Mouse (Mus musculus) spleen, adult 2 months (tissue): Measurements from ENCODE around the gene Shoc2. TPM values are rescaled to one million over a fixed set of nuclear protein-coding genes. Genes with fewer than 3 reads are reported as not detected.

Experiments used
- DNase-seq, 2 experiments: peaks; one replicate each; pipeline versions ENCODE4 v3.0.0 to v3.0.0-alpha.2; 2012 to 2021; ENCODE audit warnings: low spot score in 2 of 2, low read depth in 1 of 2
- H3K27ac ChIP-seq: fragments of 200-500 bp; 2 replicates; pipeline ENCODE4 v1.5.1; 2012; ENCODE audit warnings: low read length, inconsistent platforms; ENCODE audit not compliant: insufficient read depth
- H3K27me3 ChIP-seq: fragments of 200-500 bp; 2 replicates; pipeline ENCODE4 v1.6.1; 2012; ENCODE audit warnings: mild to moderate bottlenecking, moderate library complexity, low read length, inconsistent platforms; ENCODE audit not compliant: control insufficient read depth, insufficient read depth
- H3K36me3 ChIP-seq: fragments of 200-500 bp; 2 replicates; pipeline ENCODE4 v1.6.1; 2012; ENCODE audit warnings: mild to moderate bottlenecking, low read length, inconsistent platforms; ENCODE audit not compliant: control insufficient read depth, insufficient read depth
- H3K4me1 ChIP-seq: fragments of 200-500 bp; 2 replicates; pipeline ENCODE4 v1.6.1; 2011; ENCODE audit warnings: inconsistent platforms; ENCODE audit not compliant: control insufficient read depth, insufficient read depth, insufficient read length
- H3K4me3 ChIP-seq: fragments of 200-500 bp; 2 replicates; pipeline ENCODE4 v1.5.1; 2011; ENCODE audit warnings: mild to moderate bottlenecking, inconsistent platforms; ENCODE audit not compliant: insufficient read depth, insufficient read length; ENCODE audit errors: extremely low read depth
- CTCF ChIP-seq: fragments of 200-500 bp; IDR thresholded peaks from 2 replicates; pipeline ENCODE4 v1.5.1; 2011; ENCODE audit warnings: mild to moderate bottlenecking, inconsistent platforms; ENCODE audit not compliant: insufficient read depth, insufficient read length, insufficient replicate concordance; ENCODE audit errors: extremely low read depth
- POLR2A ChIP-seq: fragments of 200-500 bp; IDR thresholded peaks from 2 replicates; pipeline ENCODE4 v1.6.1; 2011; ENCODE audit warnings: low read depth, low read length, inconsistent platforms
- WGBS: fragments of 180-500 bp; shearing (Covaris S2); methylation state at CpG from one replicate; pipeline ENCODE4 v1.1.7; 2018; 5-methylcytosine and 5-hydroxymethylcytosine counted together
- polyA plus RNA-seq: library from polyadenylated mRNA; depleted of rRNA; stranded (reverse); fragments of >200 nt; gene quantifications from 2 replicates; pipeline ENCODE4 v1.2.3, GENCODE M21; 2012

Gene Shoc2
- polyA plus RNA-seq, 1 experiment = 5.6 TPM

GRCm38 (mm10) chr19:53934046-53934445 is 10.1 kb upstream of the Shoc2 start:
- H3K27ac ChIP-seq = no peak overlapping the region
- no peaks in the 10 kb centered on the region for H3K27me3 ChIP-seq
- TF ChIP-seq CTCF (no peak), POLR2A (no peak)
- no peaks in the 10 kb centered on the region for H3K4me1 ChIP-seq
- no peak for DNase-seq
- no peak overlapping the region for H3K4me3 ChIP-seq
- peaks cover 16% of the 10 kb centered on the region for H3K36me3 ChIP-seq

DNA sequence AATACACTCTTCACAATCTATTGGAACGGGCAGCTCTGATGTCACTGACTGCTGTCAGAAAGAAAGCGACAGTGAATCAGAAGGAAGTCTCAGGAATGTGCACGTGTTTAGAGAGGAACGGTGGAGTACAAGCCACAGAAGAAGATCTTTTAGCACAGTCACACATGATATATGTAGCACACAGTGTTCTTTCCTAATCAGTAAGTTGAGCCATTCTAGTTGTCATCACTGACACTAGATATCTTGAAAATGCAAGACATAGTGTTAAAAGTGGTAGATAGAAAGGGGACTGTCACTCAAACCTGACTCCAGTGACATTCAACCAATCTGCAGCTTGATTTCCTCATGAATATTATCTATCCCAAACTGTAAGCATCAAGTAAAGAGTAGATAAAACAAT is 4.6 kb upstream of the Shoc2 start:
- TF ChIP-seq CTCF = no peak
- no peak for TF ChIP-seq POLR2A
- Histone ChIP-seq H3K4me3 (no peak overlapping the region), H3K27ac (no peak overlapping the region), H3K36me3 (peaks cover 1% of the 10 kb centered on the region; the same call in 1 of the 2 replicates), H3K27me3 (no peaks in the 10 kb centered on the region), H3K4me1 (no peaks in the 10 kb centered on the region; the same call in 1 of the 2 replicates)
- WGBS = 84% methylated on average over 4 of the region's 4 CpGs
- no peak for DNase-seq

- H3K4me3 ChIP-seq = no peak overlapping the region
- DNase-seq = no peak
- H3K27me3 ChIP-seq = no peaks in the 10 kb centered on the region
- H3K27ac ChIP-seq = no peak overlapping the region
- WGBS = 84% methylated on average over 4 of the region's 4 CpGs
- H3K4me1 ChIP-seq = peaks cover 3% of the 10 kb centered on the region; the same call in 1 of the 2 replicates
- TF ChIP-seq POLR2A (no peak), CTCF (no peak)
- peaks cover 1% of the 10 kb centered on the region; the same call in 1 of the 2 replicates for H3K36me3 ChIP-seq
These were observed 3.0 kb upstream of the Shoc2 start for GRCm38 (mm10) chr19:53941139-53941538.

DNA sequence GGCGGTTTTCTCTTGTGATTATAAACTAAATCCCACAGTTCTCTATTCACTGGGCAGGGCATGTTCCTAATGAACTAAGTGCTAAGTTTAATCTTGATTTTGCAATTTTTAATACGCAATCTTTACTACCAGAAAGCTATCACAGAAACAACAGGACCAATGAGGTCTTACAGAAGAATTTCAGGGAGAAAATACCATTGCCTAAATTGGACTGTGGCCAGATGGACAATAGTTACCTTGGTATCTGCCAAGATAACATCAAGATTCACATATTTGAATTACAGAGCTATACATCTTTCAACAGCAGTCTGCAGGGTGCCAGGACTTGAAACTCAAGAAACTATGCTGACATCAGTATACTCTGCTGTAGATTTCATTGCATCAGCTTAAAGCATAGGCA is 1.8 kb upstream of the Shoc2 start:
- no peak for DNase-seq
- Histone ChIP-seq H3K4me3 (no peak overlapping the region; the same call in 1 of the 2 replicates), H3K36me3 (no peaks in the 10 kb centered on the region), H3K27ac (no peak overlapping the region), H3K27me3 (no peaks in the 10 kb centered on the region), H3K4me1 (peaks cover 3% of the 10 kb centered on the region; the same call in 1 of the 2 replicates)
- TF ChIP-seq POLR2A = no peak
- no peak for TF ChIP-seq CTCF
- WGBS = 90% methylated on average over 2 of the region's 2 CpGs

GRCm38 (mm10) chr19:53944786-53945169 is 672 bp downstream of the Shoc2 start:
- Histone ChIP-seq H3K27me3 (no peaks in the 10 kb centered on the region), H3K27ac (peak overlapping the region; percentile 83), H3K4me3 (peak overlapping the region; percentile 77), H3K36me3 (no peaks in the 10 kb centered on the region), H3K4me1 (peaks cover 3% of the 10 kb centered on the region; the same call in 1 of the 2 replicates)
- WGBS = under 1% methylated on average over 41 of the region's 47 CpGs
- peak; percentile 47; the same call in 1 of the 2 replicates for TF ChIP-seq POLR2A
- no peak for TF ChIP-seq CTCF
- no peak for DNase-seq

DNA sequence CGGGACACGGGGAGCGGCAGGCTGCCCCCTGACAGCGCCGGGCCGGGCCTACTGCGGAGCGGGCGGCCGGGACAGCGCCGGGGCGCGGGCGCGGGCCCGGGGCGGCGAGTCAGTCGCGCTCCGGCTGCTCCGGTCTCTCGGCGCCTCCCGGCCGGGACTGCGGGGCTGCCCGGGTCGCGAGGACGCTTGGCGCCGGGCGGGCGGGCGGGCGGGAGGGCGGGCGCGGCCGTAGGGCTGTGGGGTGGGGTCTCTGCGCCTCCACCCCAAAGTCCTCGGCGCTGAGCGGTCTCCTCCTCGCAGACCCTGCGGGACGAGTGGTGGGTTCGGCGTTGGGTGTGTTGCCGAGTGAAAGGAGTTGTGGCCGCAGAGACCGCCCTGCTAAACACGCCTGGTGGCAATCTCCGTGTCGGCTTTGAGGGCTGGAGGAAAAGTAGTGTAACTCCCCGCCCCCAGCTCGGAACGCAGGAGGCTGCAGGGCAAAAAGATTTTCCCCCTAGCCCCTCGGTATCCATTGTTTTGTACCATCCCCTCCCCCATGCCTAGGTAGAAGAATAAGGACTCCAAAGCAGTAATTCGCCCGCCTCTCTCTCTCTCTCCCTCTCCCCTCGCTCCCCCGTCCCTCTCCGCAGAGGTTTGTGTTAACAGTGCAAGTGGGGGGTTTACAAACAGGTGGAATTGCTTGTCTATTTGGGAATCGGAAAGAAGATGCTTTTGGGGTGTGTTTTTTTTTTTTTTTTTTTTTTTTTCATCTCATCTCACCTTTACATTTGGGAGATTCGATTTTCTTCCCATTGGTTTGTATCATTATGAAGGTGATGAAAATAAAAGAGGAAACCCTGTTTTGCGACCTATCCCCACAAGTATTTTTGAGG is 1.3 kb downstream of the Shoc2 start:
- peak in 1 of 2 experiments; percentile 32 for DNase-seq
- Histone ChIP-seq H3K4me1 (peaks cover 3% of the 10 kb centered on the region; the same call in 1 of the 2 replicates), H3K4me3 (peak overlapping the region; percentile 77), H3K27ac (peak overlapping the region; percentile 83), H3K27me3 (no peaks in the 10 kb centered on the region), H3K36me3 (no peaks in the 10 kb centered on the region)
- 1% methylated on average over 43 of the region's 69 CpGs for WGBS
- TF ChIP-seq POLR2A (no peak), CTCF (no peak)

- DNase-seq = no peak
- Histone ChIP-seq H3K27ac (no peak overlapping the region), H3K4me3 (no peak overlapping the region), H3K4me1 (no peaks in the 10 kb centered on the region), H3K27me3 (no peaks in the 10 kb centered on the region), H3K36me3 (no peaks in the 10 kb centered on the region)
- WGBS = 93% methylated on average over 2 of the region's 2 CpGs
- TF ChIP-seq POLR2A (no peak), CTCF (no peak)
These were observed 13.4 kb downstream of the Shoc2 start for GRCm38 (mm10) chr19:53957513-53957912.
